Mouse (Mus musculus) midbrain, embryonic 11.5 days (tissue): ENCODE data around the gene Ccdc90b. TPM values are rescaled to one million over a fixed set of nuclear protein-coding genes. Genes with fewer than 3 reads are reported as not detected.

ENCODE experiments used
- ATAC-seq: fragments of 200-750 bp; cut with Nextera tagmentation; 2 replicates; pipeline ENCODE4 v1.8.0; 2017; ENCODE audit warnings: moderate TSS enrichment, moderate library complexity; ENCODE audit not compliant: low FRiP score
- DNase-seq: peaks from one replicate; pipeline ENCODE4 v3.0.0; 2015; ENCODE audit warnings: low spot score; ENCODE audit errors: missing footprints
- H3K27ac ChIP-seq: fragments of 300-500 bp; sonication (generic); 2 replicates; pipeline ENCODE4 v1.5.1; 2014; ENCODE audit warnings: low read depth, low read length
- H3K27me3 ChIP-seq: fragments of 300-500 bp; sonication (generic); 2 replicates; pipeline ENCODE4 v1.6.1; 2014; ENCODE audit warnings: mild to moderate bottlenecking, low read length, moderate library complexity, mixed read lengths; ENCODE audit not compliant: control insufficient read depth, insufficient read depth
- H3K36me3 ChIP-seq: fragments of 300-500 bp; sonication (generic); 2 replicates; pipeline ENCODE4 v1.6.1; 2014; ENCODE audit warnings: mild to moderate bottlenecking, low read length, moderate library complexity, mixed read lengths; ENCODE audit not compliant: control insufficient read depth, insufficient read depth
- H3K4me1 ChIP-seq: fragments of 300-500 bp; sonication (generic); 2 replicates; pipeline ENCODE4 v1.6.1; 2014; ENCODE audit warnings: low read length; ENCODE audit not compliant: control insufficient read depth, insufficient read depth
- H3K4me2 ChIP-seq: fragments of 300-500 bp; sonication (generic); 2 replicates; pipeline ENCODE4 v1.6.1; 2014; ENCODE audit warnings: mild to moderate bottlenecking, moderate library complexity
- H3K4me3 ChIP-seq: fragments of 300-500 bp; sonication (generic); 2 replicates; pipeline ENCODE4 v1.5.1; 2014; ENCODE audit warnings: low read depth, low read length
- H3K9ac ChIP-seq: fragments of 300-500 bp; sonication (generic); 2 replicates; pipeline ENCODE4 v1.6.1; 2014; ENCODE audit warnings: low read length
- H3K9me3 ChIP-seq: fragments of 300-500 bp; sonication (generic); 2 replicates; pipeline ENCODE4 v1.6.1; 2016; ENCODE audit warnings: low read length; ENCODE audit not compliant: control insufficient read depth
- WGBS: fragments of 180-500 bp; shearing (Covaris S2); extraction: QIAGEN DNeasy Blood & Tissue Kit; methylation state at CpG from one replicate; pipeline ENCODE4 v1.1.7; 2014; 5-methylcytosine and 5-hydroxymethylcytosine counted together
- polyA plus RNA-seq: library from polyadenylated mRNA; unstranded; fragments of >200 nt; fragmentation: Nextera tagmentation; extraction: Ambion mirVana; gene quantifications from 2 replicates; pipeline ENCODE4 v1.2.1, GENCODE M21; 2014

The Ccdc90b gene
- polyA plus RNA-seq, 1 experiment from 2014 or later: 87.1 TPM

DNA sequence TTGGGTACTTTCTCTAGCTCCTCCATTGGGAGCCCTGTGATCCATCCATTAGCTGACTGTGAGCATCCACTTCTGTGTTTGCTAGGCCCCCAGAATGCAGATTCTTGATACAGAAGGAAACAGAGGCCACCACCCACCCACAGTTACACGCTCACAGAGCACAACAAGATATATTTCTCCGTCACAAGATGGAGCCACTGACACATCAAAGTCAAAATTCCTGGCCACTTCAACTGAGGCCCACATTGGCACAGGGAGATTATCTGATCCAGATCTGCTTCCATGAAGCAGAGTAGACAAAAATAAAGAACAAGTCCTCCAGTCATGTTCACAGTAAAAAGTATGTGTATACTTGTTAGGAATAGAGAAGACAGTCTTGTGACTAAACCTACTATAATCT is 69.2 kb downstream of the Ccdc90b start:
- H3K4me1 ChIP-seq: no peaks in the 10 kb centered on the region
- H3K9ac ChIP-seq: no peak overlapping the region
- no peaks in the 10 kb centered on the region for H3K9me3 ChIP-seq
- H3K4me2 ChIP-seq: no peak overlapping the region
- ATAC-seq (no peak), DNase-seq (no peak)
- 42% methylated on average over 2 of the region's 2 CpGs for WGBS
- no peaks in the 10 kb centered on the region for H3K36me3 ChIP-seq
- H3K27ac ChIP-seq: no peak overlapping the region
- no peaks in the 10 kb centered on the region for H3K27me3 ChIP-seq
- H3K4me3 ChIP-seq: no peak overlapping the region

Other genes with a start within 250 kb of the Ccdc90b start
- 6.4 and 8.1 TPM in 2 replicates for gene Ankrd42, start 76.0 kb downstream of the Ccdc90b start, polyA plus RNA-seq
- gene Pcf11, start 108.8 kb downstream of the Ccdc90b start, polyA plus RNA-seq: 19.1 and 21.2 TPM in 2 replicates
- gene Rab30, start 180.5 kb downstream of the Ccdc90b start, polyA plus RNA-seq: 19.4 and 20.0 TPM in 2 replicates